Mouse (Mus musculus): ENCODE data around the gene Pitpna.

- TF ChIP-seq MAFK (IDR thresholded peaks at IDR 0.05; ENCODE audit: insufficient read depth, low read depth, low read length) (no peak), ZC3H11A (IDR thresholded peaks at IDR 0.05; ENCODE audit: borderline replicate concordance, low read depth, low read length) (no peak), ZNF384 (IDR thresholded peaks at IDR 0.05; ENCODE audit: low read depth, low read length) (no peak), HCFC1 (IDR thresholded peaks at IDR 0.05; ENCODE audit: borderline replicate concordance, insufficient read depth, low read length) (no peak)
These were observed 2.8 kb upstream of the Pitpna start for GRCm38 (mm10) chr11:75585061-75585460.
